Mouse (Mus musculus): Measurements from ENCODE around the gene Crybg3.

DNA sequence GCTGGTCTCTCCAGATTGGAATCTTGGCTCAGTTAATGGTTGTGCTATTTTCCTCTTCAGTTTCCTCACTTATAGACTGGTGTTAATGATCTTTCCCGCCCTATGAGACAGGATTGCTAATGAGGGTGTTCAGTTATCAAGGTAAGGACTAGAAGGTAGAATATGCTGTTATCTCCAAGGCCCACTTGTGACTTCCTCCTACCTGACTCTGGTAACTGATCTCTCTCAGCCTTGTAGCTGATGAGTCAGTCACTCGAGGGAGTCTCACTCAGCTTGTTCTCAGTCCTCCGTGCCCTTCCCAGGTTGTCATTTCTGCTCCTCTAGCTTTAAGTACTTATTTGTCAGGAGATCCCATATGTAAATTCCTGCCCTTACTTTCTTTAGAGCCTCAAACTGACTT, 122.8 kb downstream of the Crybg3 start:
- TF ChIP-seq FLI1 (IDR thresholded peaks at IDR 0.05; ENCODE audit: low read length): no peak
- no peak for TF ChIP-seq GATA1 (IDR thresholded peaks at IDR 0.05; ENCODE audit: borderline replicate concordance, low read length)
